Mouse (Mus musculus) midbrain, embryonic 13.5 days (tissue): ENCODE data around the gene Itpr2. TPM values are rescaled to one million over a fixed set of nuclear protein-coding genes. Genes with fewer than 3 reads are reported as not detected.

Source experiments
- polyA plus RNA-seq: library from polyadenylated mRNA; unstranded; fragments of >200 nt; fragmentation: Nextera tagmentation; extraction: Ambion mirVana; gene quantifications from 2 replicates; pipeline ENCODE4 v1.2.1, GENCODE M21; 2015

Gene Itpr2
- polyA plus RNA-seq, 1 experiment from 2014 or later: 4.5 TPM

Other genes with a start within 250 kb of the Itpr2 start
- gene Fgfr1op2, start 75.0 kb upstream of the Itpr2 start, polyA plus RNA-seq: 54.1 and 55.3 TPM in 2 replicates
- gene Ints13, start 75.6 kb upstream of the Itpr2 start, polyA plus RNA-seq: 70.6 and 72.4 TPM in 2 replicates
- 116 and 119 TPM in 2 replicates for gene Med21, start 140.3 kb upstream of the Itpr2 start, polyA plus RNA-seq
- 22.2 and 26.6 TPM in 2 replicates for gene Tm7sf3, start 140.6 kb upstream of the Itpr2 start, polyA plus RNA-seq
- gene Stk38l, start 222.8 kb upstream of the Itpr2 start, polyA plus RNA-seq: 16.2 and 17.2 TPM in 2 replicates